Mouse (Mus musculus) megakaryocyte, adult 5-6 weeks (primary cell): ENCODE results near the gene Cdh18. TPM values are rescaled to one million over a fixed set of nuclear protein-coding genes. Genes with fewer than 3 reads are reported as not detected.

Source experiments
- ATAC-seq: 2 replicates; pipeline ENCODE4 v1.8.0; 2016; ENCODE audit warnings: mild to moderate bottlenecking, inconsistent platforms; ENCODE audit not compliant: poor library complexity, severe bottlenecking
- total RNA-seq, 2 experiments: library from RNA; stranded (forward) in 1 of 2; stranded (reverse) in 1 of 2; fragments of 153-499, 151-499 nt in 1 of 2; fragments of 221-1000, 200-1000 nt in 1 of 2; gene quantifications; 2 replicates each; pipeline versions ENCODE4 v1.2.3 to v1.2.4; 2015 to 2017

The Cdh18 gene
- total RNA-seq, 2 experiments from 2014 or later = not detected

DNA sequence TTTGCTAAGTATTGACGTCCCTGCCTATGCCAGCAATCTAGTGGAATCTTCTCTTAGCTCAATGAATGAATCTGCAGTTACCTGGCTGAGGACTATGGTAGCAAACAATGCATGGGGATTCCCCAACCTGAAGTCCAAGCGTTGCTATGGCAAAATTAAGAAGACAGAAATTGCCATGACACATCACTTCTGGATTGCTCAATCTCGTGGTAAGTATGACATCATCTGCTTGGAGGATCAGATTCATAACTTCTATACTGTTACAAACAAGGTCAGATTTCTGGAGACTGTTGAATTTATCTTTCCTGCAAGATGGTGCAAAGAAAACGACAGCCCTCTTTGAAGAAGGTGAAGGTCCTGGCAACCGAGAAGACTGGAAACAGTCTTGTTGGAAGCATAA, 881.2 kb downstream of the Cdh18 start:
- no peak for ATAC-seq

DNA sequence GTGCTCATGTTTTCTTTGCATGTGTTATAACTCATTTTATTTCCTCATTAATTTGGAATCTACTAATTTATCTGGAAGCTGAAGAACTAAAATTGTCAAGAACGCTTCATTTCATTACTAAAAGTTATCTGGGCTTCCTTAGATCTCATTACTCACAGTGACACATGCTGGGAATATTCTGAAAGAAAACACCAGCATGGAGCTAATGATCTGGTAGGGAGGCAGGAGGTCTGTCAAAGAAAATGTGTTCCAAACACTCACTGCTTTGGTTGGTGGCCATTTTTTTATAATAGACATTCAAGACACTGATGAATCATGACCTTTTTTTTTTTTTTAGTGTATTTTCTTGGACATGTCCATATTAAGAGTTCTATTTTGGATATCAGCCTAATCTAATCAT, 899.7 kb downstream of the Cdh18 start:
- no peak for ATAC-seq

DNA sequence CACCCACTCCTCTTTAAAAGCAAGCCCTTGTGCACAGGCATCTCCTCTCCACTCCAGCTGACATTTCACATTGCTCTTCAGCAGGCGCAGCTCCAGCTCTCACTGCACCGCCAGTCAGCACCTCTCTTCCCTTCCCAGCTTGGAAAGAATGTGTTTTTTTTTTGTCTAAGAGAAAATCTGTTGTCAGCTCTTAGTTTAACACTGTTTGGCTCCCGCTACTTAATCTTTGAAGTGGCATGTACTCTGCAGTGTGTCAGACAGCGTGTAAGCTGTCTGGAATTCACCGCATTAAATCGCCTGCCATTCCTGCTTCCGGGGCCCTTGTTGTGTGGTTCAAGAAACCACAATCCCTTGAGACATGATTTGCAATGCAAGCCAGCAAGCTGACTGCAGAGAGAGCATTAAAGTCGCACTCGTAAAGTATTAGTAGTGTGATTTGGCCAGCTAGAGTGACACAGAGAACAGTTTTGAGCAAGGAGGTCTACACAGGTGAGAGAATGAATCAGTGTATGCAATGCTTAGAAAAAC, 903.3 kb downstream of the Cdh18 start:
- ATAC-seq = no peak

DNA sequence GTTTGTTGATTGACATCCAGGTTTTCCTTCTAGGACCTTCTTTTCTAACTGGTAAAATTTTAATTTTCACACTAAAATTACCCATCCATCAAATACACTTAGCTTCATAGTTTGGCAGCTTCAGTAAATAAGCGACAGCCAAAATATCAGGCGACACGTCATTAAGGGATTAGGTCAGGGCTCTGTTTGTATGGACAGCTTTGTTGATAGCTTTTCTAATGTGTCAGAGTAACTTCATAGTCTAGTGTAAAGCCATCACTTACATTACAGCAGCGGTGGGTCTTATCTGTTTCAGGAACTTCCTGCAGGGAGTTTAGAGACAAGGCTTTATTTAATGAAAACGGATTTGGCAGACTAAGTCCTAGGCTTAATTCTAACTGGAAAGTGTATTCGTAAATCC, 904.5 kb downstream of the Cdh18 start:
- no peak for ATAC-seq

DNA sequence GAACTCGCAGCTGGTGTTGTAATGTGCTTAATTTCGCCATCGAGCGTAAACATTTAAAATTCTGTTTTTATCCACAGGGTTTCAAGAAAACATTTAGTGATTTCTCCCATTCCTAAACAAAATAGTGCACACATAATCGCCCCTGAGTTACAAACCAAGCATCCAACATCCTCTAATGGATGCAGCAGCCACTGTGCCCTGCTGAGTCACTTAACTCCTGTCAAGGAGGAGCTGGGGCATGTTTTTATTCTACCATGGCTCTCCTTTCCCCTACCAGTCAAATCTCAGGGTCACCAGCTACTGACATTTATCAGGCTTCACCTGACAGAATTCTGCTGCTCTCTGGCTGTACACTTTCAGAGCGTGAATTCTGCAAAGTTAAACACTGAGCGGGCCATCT, 906.5 kb downstream of the Cdh18 start:
- ATAC-seq = no peak

DNA sequence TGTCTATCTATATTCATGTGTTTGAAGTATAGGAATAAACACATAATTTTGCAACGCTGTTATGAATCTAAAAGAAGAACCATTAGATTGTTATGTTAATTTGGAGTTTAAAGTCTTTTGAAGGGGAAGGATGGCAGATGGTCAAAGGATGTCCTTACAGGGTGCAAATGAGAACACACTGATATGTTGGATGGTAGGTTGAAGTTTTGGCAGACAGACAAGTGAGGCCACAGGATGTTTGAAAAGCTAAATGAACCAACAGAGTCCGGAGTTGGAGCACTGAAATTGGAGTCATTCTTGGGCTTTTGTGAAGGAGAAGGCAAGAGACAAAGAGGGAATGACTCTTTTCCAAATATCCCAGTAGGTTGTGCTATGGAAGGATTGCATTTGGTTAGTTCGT, 908.6 kb downstream of the Cdh18 start:
- no peak for ATAC-seq

DNA sequence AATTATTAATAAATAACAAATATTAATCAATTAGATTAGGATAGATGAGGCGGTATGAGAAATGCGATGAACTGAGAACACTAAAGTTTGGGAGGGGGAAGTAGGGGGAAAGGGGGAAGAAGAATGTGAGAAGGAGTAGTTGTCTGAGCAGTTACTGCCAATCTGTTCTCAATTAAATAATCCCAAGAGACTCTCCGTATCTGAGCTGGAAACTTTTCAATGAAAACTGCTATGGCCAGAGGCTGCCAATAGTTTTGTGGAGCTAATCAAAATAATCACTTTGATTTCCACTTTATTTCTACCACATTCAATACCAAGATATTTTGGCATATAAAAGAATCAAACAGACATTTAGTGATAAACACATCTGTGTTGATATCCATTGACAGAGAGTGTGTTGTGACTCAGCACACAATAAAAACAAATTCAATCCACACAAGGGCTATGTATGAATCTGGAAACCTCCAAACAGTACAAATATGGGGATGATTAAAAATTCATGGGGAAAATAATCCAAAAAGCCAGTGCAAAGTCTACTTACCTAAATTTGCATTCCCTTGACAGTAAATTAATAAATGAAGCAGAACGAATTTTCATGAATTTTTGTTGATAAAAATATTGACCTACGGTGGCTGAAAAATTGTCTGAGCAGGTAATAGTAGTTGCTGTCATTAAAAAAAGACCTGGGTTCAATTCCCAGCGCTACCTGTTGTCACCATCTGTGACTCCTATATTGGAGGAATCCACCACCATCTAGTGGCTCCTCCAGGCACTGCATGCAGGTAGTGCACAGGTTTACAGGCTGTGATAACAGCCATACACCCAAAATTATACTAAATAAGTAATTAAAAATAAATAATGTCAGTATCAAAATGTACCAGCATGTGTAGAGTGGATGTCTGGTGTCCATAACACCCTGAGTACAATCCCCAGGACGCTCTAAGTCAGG, 922.0 kb downstream of the Cdh18 start:
- ATAC-seq = no peak

DNA sequence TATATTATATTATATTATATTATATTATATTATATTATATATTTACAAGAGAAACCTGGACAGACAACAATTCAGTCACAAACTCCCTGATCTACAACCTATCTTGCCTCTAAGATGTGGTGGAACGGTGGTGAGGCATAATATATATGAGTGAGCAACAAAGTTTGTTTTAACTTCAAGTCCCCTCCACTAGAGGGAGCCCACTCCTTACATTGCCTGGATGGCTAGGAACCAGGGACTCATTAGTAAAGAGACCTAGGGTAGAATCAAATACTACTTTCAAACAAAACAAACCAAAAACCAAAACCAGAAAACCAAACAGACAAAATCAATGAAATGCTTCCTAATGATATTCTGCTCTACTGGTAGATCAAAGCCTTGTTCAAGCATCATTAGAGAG, 937.5 kb downstream of the Cdh18 start:
- ATAC-seq = no peak

DNA sequence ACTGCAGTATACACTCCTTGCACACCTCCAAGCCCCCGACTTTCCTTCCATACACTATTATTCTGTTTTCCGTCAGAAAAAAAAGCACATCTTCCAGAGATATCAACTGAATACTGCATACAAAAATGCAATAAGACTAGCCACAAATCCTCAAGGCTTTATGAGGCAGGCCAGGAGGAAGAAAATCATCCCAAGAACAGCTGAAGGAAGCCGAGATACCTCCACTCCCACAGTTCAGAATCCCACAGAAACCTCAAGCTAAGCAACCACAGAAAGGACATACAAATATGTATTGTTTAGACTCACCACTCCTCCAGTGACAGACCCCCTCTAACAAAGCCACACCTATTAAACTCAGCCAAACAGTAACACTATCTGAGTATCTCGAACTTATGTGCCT, 957.7 kb downstream of the Cdh18 start:
- no peak for ATAC-seq

DNA sequence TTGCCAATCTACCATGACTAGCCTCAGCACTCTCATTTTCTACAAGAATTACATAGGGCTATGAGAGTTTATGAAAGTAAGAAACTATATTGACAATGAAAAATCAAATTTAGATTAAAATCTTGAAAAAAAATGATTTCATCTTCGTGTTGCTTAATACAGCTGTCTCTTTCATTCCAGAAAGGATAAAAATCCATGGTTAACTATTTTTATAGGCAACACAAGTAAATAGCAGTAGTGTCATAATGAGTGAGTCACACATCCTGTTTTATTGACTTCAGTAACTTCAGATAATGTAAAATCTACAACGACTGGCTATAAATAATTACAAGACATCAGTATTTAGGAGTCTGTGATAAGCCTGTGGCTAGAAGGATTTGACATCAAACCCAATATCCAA, 960.9 kb downstream of the Cdh18 start:
- ATAC-seq = no peak

DNA sequence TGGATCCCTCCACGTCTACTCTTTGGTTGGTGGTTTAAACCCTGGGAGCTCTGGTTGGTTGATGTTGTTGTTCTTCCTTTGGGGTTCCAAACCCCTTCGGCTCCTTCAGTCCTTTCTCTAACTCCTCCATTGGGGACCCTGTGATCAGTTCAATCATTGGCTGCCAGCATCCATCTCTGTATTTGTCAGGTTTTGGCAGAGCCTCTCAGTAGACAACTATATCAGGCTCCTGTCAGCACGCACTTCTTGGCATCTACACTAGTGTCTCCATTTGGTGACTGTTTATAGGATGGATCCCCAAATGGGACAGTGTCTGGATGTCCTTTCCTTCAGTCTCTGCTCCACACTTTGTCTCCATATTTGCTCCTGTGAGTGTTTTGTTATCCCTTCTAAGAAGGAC, 967.0 kb downstream of the Cdh18 start:
- ATAC-seq = no peak

DNA sequence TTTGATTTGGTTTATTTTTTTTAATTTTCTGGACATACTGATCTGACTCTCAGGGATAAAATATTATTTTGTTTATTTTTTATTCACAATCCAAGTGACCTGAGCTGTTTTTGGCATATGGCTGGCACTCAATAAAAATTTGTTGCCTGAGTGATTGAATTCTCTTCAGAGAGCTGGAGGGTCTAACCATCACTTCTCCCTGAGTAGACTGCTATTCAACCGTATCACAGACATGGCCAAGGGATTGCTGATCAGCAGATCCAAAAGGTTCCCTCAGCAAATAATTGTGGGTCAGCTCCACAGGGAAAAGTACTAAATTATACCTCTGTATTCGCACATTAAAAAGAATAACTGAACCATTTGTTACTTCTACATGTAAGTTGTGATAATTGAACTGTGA, 969.3 kb downstream of the Cdh18 start:
- ATAC-seq = no peak
